Mouse (Mus musculus): Measurements from ENCODE around the gene Atg7. TPM values are rescaled to one million over a fixed set of nuclear protein-coding genes. Genes with fewer than 3 reads are reported as not detected.
A peak's percentile ranks its signal among the peaks of the same experiment; 100 is the strongest.

Atg7 gene
- total RNA-seq, 2 experiments from 2014 or later, result 26.0 to 26.4 TPM

- DNase-seq (ENCODE audit: low spot score in 2 of 2), result no peak
- intact Hi-C loops (cut with DNase I), result no loop called here
Measured at GRCm38 (mm10) chr6:114863501-114863900, 220.6 kb downstream of the Atg7 start.

- intact Hi-C loops (cut with DNase I), result no loop called here
- DNase-seq (ENCODE audit: low spot score in 2 of 2), result no peak
Measured at GRCm38 (mm10) chr6:114864421-114864820, 221.5 kb downstream of the Atg7 start.

- intact Hi-C loops (cut with DNase I), result no loop called here
- peak in 1 of 2 experiments; percentile 73 for DNase-seq (ENCODE audit: low spot score in 2 of 2)
Measured at GRCm38 (mm10) chr6:114866078-114866477, 223.2 kb downstream of the Atg7 start.

- intact Hi-C loops (cut with DNase I), result no loop called here
Measured at GRCm38 (mm10) chr6:114866619-114867018, 223.7 kb downstream of the Atg7 start.

GRCm38 (mm10) chr6:114868656-114869055, 225.8 kb downstream of the Atg7 start:
- intact Hi-C loops (cut with DNase I), result no loop called here

More at GRCm38 (mm10) chr6:114866619-114867018, 223.7 kb downstream of the Atg7 start:
- no peak for DNase-seq (ENCODE audit: low spot score in 2 of 2)

GRCm38 (mm10) chr6:114869501-114870076, 226.7 kb downstream of the Atg7 start:
- no peak for DNase-seq (ENCODE audit: low spot score in 2 of 2)
- intact Hi-C loops (cut with DNase I), result no loop called here

More at GRCm38 (mm10) chr6:114868656-114869055, 225.8 kb downstream of the Atg7 start:
- DNase-seq (ENCODE audit: low spot score in 2 of 2), result no peak

- intact Hi-C loops (cut with DNase I), result no loop called here
- DNase-seq (ENCODE audit: low spot score in 2 of 2), result no peak
Measured at GRCm38 (mm10) chr6:114871010-114871660, 228.2 kb downstream of the Atg7 start.

GRCm38 (mm10) chr6:114873808-114874137, 230.9 kb downstream of the Atg7 start:
- peak in 1 of 2 experiments; percentile 56 for DNase-seq (ENCODE audit: low spot score in 2 of 2)
- intact Hi-C loops (cut with DNase I), result no loop called here

GRCm38 (mm10) chr6:114874138-114874928, 231.4 kb downstream of the Atg7 start:
- no peak for DNase-seq (ENCODE audit: low spot score in 2 of 2)

GRCm38 (mm10) chr6:114875018-114875558, 232.2 kb downstream of the Atg7 start:
- intact Hi-C loops (cut with DNase I), result loop anchor here (1.0 kb wide), 2 partner anchors 8 to 46 kb away; no protein-coding TSS in a partner anchor
- DNase-seq (ENCODE audit: low spot score in 2 of 2), result peak; percentile 88 to 95

More at GRCm38 (mm10) chr6:114874138-114874928, 231.4 kb downstream of the Atg7 start:
- intact Hi-C loops (cut with DNase I), result no loop called here

- intact Hi-C loops (cut with DNase I), result no loop called here
- no peak for DNase-seq (ENCODE audit: low spot score in 2 of 2)
Measured at GRCm38 (mm10) chr6:114876033-114876432, 233.1 kb downstream of the Atg7 start.

GRCm38 (mm10) chr6:114876546-114876945, 233.6 kb downstream of the Atg7 start:
- intact Hi-C loops (cut with DNase I), result no loop called here
- no peak for DNase-seq (ENCODE audit: low spot score in 2 of 2)

- DNase-seq (ENCODE audit: low spot score in 2 of 2), result no peak
- intact Hi-C loops (cut with DNase I), result no loop called here
Measured at GRCm38 (mm10) chr6:114878841-114879520, 236.1 kb downstream of the Atg7 start.

GRCm38 (mm10) chr6:114880798-114881197, 237.9 kb downstream of the Atg7 start:
- intact Hi-C loops (cut with DNase I), result no loop called here
- DNase-seq (ENCODE audit: low spot score in 2 of 2), result no peak

- DNase-seq (ENCODE audit: low spot score in 2 of 2), result no peak
- intact Hi-C loops (cut with DNase I), result no loop called here
Measured at GRCm38 (mm10) chr6:114882212-114882611, 239.3 kb downstream of the Atg7 start.

GRCm38 (mm10) chr6:114882675-114883074, 239.8 kb downstream of the Atg7 start:
- intact Hi-C loops (cut with DNase I), result loop anchor here (1.0 kb wide), 1 partner anchor 7 kb away; no protein-coding TSS in a partner anchor

GRCm38 (mm10) chr6:114883261-114883740, 240.4 kb downstream of the Atg7 start:
- DNase-seq (ENCODE audit: low spot score in 2 of 2), result peak; percentile 67 to 87
- intact Hi-C loops (cut with DNase I), result loop anchor here (1.0 kb wide), 1 partner anchor 8 kb away; no protein-coding TSS in a partner anchor

More at GRCm38 (mm10) chr6:114882675-114883074, 239.8 kb downstream of the Atg7 start:
- DNase-seq (ENCODE audit: low spot score in 2 of 2), result no peak

- no peak for DNase-seq (ENCODE audit: low spot score in 2 of 2)
- intact Hi-C loops (cut with DNase I), result no loop called here
Measured at GRCm38 (mm10) chr6:114885129-114885528, 242.2 kb downstream of the Atg7 start.

GRCm38 (mm10) chr6:114886012-114886411, 243.1 kb downstream of the Atg7 start:
- DNase-seq (ENCODE audit: low spot score in 2 of 2), result no peak
- intact Hi-C loops (cut with DNase I), result no loop called here
